Mouse (Mus musculus) kidney, adult 2 months (tissue): Measurements from ENCODE around the gene Swap70. TPM values are rescaled to one million over a fixed set of nuclear protein-coding genes. Genes with fewer than 3 reads are reported as not detected.

Source experiments
- DNase-seq: peaks from one replicate; pipeline ENCODE4 v3.0.0; 2021
- H3K27ac ChIP-seq: fragments of 200-500 bp; 2 replicates; pipeline ENCODE4 v1.5.1; 2012; ENCODE audit warnings: low read depth, low read length, control low read depth, inconsistent platforms; ENCODE audit not compliant: insufficient read depth
- H3K27me3 ChIP-seq: fragments of 200-500 bp; replicated peaks from 2 replicates; pipeline ENCODE4 v1.6.1; 2012; ENCODE audit warnings: mild to moderate bottlenecking, moderate library complexity, low read length, inconsistent platforms; ENCODE audit not compliant: control insufficient read depth, insufficient read depth
- H3K36me3 ChIP-seq: fragments of 200-500 bp; 2 replicates; pipeline ENCODE4 v1.6.1; 2012; ENCODE audit warnings: mild to moderate bottlenecking, moderate library complexity, low read length, inconsistent platforms; ENCODE audit not compliant: control insufficient read depth, insufficient read depth
- H3K4me1 ChIP-seq: fragments of 200-500 bp; 2 replicates; pipeline ENCODE4 v1.6.1; 2011; ENCODE audit warnings: low read length; ENCODE audit not compliant: control insufficient read depth, insufficient read depth
- H3K4me3 ChIP-seq: fragments of 200-500 bp; 2 replicates; pipeline ENCODE4 v1.5.1; 2011; ENCODE audit warnings: mild to moderate bottlenecking, low read depth, low read length, control low read depth; ENCODE audit not compliant: insufficient read depth
- CTCF ChIP-seq: fragments of 200-500 bp; conservative IDR thresholded peaks from 2 replicates; pipeline ENCODE4 v1.5.1; 2011; ENCODE audit warnings: low read depth, mild to moderate bottlenecking, control low read depth, low read length, moderate library complexity, mixed read lengths; ENCODE audit not compliant: insufficient read depth, insufficient read length
- POLR2A ChIP-seq: fragments of 200-500 bp; IDR thresholded peaks from one replicate; pipeline ENCODE4 v1.6.1; 2011; ENCODE audit warnings: low read depth, low read length, control low read depth
- WGBS: fragments of 180-500 bp; shearing (Covaris S2); methylation state at CpG from one replicate; pipeline ENCODE4 v1.1.7; 2018; 5-methylcytosine and 5-hydroxymethylcytosine counted together
- polyA plus RNA-seq: library from polyadenylated mRNA; depleted of rRNA; stranded (reverse); fragments of >200 nt; gene quantifications from 2 replicates; pipeline ENCODE4 v1.2.3, GENCODE M21; 2012; rRNA removed

Gene Swap70
- polyA plus RNA-seq, 1 experiment = 12.5 TPM

DNA sequence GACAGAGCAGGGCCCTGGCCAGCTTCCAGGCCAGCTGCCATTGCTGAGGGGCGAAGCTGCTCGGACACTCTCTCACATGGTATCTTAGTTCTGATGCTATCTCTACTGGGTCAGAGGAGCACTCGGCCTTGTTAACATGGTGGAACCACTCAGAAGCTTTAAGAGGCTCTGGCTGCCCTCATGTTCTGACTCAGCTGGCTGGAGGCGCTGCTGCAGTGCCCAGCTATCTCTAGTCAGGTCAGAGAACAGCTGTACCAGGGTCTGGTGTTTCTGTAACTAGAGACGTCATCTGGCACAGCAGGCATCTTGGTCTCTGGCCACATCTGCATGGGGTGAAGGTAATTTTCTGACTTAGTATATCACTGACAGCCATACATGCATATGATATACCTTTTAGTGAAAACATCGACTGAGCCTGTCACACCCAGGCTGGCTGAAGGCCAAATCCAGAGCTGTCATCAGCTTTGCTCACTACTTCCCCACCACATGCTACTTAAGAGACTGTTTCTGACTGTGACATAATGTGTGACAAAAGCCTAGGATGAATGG lies 97.5 kb downstream of the Swap70 start:
- TF ChIP-seq CTCF (no peak), POLR2A (no peak)
- Histone ChIP-seq H3K36me3 (no peaks in the 10 kb centered on the region; the same call in none of the 2 replicates), H3K27me3 (no peaks in the 10 kb centered on the region), H3K4me3 (no peak overlapping the region), H3K27ac (no peak overlapping the region), H3K4me1 (0 out of 2 replicates have a peak, but pooled peaks cover 2% of the 10 kb centered on the region)
- DNase-seq = no peak
- 55% methylated on average over 6 of the region's 6 CpGs for WGBS

DNA sequence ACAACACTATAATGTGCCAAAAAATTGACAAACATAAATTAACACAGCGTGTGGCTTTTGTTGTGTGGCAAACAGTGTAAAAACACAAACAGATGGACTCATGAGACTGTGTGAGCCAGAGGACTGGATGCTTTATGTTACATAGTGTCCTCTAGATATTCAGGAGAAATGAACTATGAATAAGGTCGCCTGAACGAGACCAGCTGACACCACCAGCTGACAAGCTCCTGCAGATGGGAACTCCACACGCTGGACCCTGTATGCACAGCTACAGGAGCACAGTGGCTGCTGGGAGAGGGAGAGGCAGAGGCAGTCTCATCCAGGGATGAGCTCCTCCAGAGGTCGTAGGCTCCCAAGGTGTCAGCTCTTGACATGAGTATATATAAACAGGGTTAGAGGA lies 99.6 kb downstream of the Swap70 start:
- no peak for TF ChIP-seq CTCF
- TF ChIP-seq POLR2A = no peak
- 0 out of 2 replicates have a peak, but pooled peaks cover 2% of the 10 kb centered on the region for H3K4me1 ChIP-seq
- H3K4me3 ChIP-seq = no peak overlapping the region
- no peaks in the 10 kb centered on the region for H3K27me3 ChIP-seq
- no peak overlapping the region for H3K27ac ChIP-seq
- DNase-seq = no peak
- peaks cover 4% of the 10 kb centered on the region for H3K36me3 ChIP-seq
- 85% methylated on average over 5 of the region's 5 CpGs for WGBS

DNA sequence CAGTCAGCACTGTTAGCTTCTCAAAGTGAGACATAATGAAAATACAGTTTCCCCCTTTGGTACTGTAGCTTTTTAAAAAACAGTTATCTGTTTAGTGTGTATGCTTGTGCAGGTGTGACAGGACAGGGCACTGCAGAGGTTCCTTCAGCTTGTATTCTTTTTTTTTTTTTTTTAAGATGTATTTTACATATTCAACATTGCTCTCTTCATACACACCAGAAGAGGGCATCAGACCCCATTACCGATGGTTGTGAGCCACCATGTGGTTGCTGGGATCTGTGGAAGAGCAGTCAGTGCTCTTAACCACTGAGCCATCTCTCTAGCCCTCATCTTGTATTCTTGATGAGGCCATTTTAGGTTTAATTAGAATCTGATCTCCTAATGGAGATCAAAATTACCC lies 103.3 kb downstream of the Swap70 start:
- Histone ChIP-seq H3K4me1 (no peaks in the 10 kb centered on the region), H3K27ac (no peak overlapping the region), H3K4me3 (no peak overlapping the region), H3K27me3 (no peaks in the 10 kb centered on the region), H3K36me3 (peaks cover 4% of the 10 kb centered on the region; the same call in 1 of the 2 replicates)
- DNase-seq = no peak
- WGBS = 86% methylated on average over 1 of the region's 1 CpGs
- TF ChIP-seq CTCF = no peak
- TF ChIP-seq POLR2A = no peak

GRCm38 (mm10) chr7:110325381-110326110 lies 104.0 kb downstream of the Swap70 start:
- H3K4me3 ChIP-seq = no peak overlapping the region
- no peak for TF ChIP-seq CTCF
- TF ChIP-seq POLR2A = no peak
- 84% methylated on average over 5 of the region's 5 CpGs for WGBS
- H3K27me3 ChIP-seq = no peaks in the 10 kb centered on the region
- DNase-seq = no peak
- H3K27ac ChIP-seq = peak overlapping the region; percentile 23; the same call in 1 of the 2 replicates
- peaks cover 4% of the 10 kb centered on the region; the same call in 1 of the 2 replicates for H3K36me3 ChIP-seq
- H3K4me1 ChIP-seq = no peaks in the 10 kb centered on the region

Other genes starting within 250 kb of the Swap70 start
- gene Tmem41b, start 234.8 kb upstream of the Swap70 start, polyA plus RNA-seq = 26.2 and 27.1 TPM in 2 replicates
- 17.9 and 22.3 TPM in 2 replicates for gene Ipo7, start 203.4 kb upstream of the Swap70 start, polyA plus RNA-seq
- 7.5 and 9.4 TPM in 2 replicates for gene Zfp143, start 160.5 kb upstream of the Swap70 start, polyA plus RNA-seq
- gene Wee1, start 99.7 kb upstream of the Swap70 start, polyA plus RNA-seq = 4.0 and 4.4 TPM in 2 replicates